Mouse (Mus musculus) erythroblast, embryonic 14.5 days (primary cell): Measurements from ENCODE around the gene Spag16.

ENCODE experiments used
- GATA1 ChIP-seq: IDR thresholded peaks from 2 replicates; pipeline ENCODE4 v1.6.1; 2012; ENCODE audit warnings: low read length, inconsistent platforms, mixed read lengths
- TAL1 ChIP-seq: IDR thresholded peaks from 3 replicates; pipeline ENCODE4 v1.6.1; 2012; ENCODE audit warnings: low read length, inconsistent platforms, mixed read lengths

DNA sequence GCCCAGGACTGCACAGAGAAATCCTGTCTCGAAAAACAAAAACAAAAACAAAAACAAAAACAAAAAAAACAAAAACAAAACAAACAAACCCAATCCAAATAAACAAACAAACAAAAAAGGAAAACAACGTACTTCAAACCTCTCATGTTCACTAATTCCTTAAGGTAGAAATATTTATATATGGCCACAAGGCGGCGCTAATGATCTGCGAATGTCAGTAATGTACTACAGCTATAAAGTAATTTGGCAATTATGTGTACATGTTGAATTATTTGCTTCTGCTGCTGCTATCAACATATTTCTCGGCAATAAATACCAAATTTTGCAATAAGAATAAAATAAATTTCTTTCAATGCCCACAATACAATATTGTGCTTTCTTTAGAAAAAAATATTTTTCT lies 41.6 kb upstream of the Spag16 start:
- TF ChIP-seq TAL1, result no peak
- no peak for TF ChIP-seq GATA1
